Mouse (Mus musculus) cerebellum, postnatal 10 days (tissue): ENCODE data around the gene Pou2f1.

Source experiments
- DNase-seq, 2 experiments: peaks; one replicate each; pipeline ENCODE4 v3.0.0; 2021; ENCODE audit warnings: mixed read lengths in 2 of 2

Pou2f1 gene

GRCm38 (mm10) chr1:165840548-165841230 is 161.8 kb downstream of the Pou2f1 start:
- DNase-seq = peak in 1 of 2 experiments; percentile 33

- DNase-seq = peak; percentile 85 to 93
Measured at GRCm38 (mm10) chr1:165839201-165839600, 163.3 kb downstream of the Pou2f1 start.

GRCm38 (mm10) chr1:165837546-165837945 is 164.9 kb downstream of the Pou2f1 start:
- no peak for DNase-seq

GRCm38 (mm10) chr1:165836461-165836860 is 166.0 kb downstream of the Pou2f1 start:
- DNase-seq = peak in 1 of 2 experiments; percentile 32

GRCm38 (mm10) chr1:165834633-165834975 is 167.9 kb downstream of the Pou2f1 start:
- DNase-seq = no peak

- DNase-seq = no peak
Measured at GRCm38 (mm10) chr1:165833910-165834632, 168.4 kb downstream of the Pou2f1 start.

GRCm38 (mm10) chr1:165833244-165833643 is 169.2 kb downstream of the Pou2f1 start:
- no peak for DNase-seq

GRCm38 (mm10) chr1:165829890-165830289 is 172.6 kb downstream of the Pou2f1 start:
- no peak for DNase-seq

GRCm38 (mm10) chr1:165828615-165829014 is 173.9 kb downstream of the Pou2f1 start:
- DNase-seq = no peak

- no peak for DNase-seq
Measured at GRCm38 (mm10) chr1:165828173-165828572, 174.3 kb downstream of the Pou2f1 start.

GRCm38 (mm10) chr1:165822031-165822430 is 180.4 kb downstream of the Pou2f1 start:
- no peak for DNase-seq

GRCm38 (mm10) chr1:165819147-165819546 is 183.3 kb downstream of the Pou2f1 start:
- no peak for DNase-seq

- DNase-seq = no peak
Measured at GRCm38 (mm10) chr1:165818145-165818860, 184.2 kb downstream of the Pou2f1 start.

- peak in 1 of 2 experiments; percentile 13 for DNase-seq
Measured at GRCm38 (mm10) chr1:165817264-165817663, 185.2 kb downstream of the Pou2f1 start.

GRCm38 (mm10) chr1:165816391-165816790 is 186.1 kb downstream of the Pou2f1 start:
- no peak for DNase-seq
